Mouse (Mus musculus): ENCODE results near the gene Itpkb.
A peak's percentile ranks its signal among the peaks of the same experiment; 100 is the strongest.

Gene Itpkb

GRCm38 (mm10) chr1:180402481-180403081 is 72.3 kb downstream of the Itpkb start:
- no peak for DNase-seq

DNA sequence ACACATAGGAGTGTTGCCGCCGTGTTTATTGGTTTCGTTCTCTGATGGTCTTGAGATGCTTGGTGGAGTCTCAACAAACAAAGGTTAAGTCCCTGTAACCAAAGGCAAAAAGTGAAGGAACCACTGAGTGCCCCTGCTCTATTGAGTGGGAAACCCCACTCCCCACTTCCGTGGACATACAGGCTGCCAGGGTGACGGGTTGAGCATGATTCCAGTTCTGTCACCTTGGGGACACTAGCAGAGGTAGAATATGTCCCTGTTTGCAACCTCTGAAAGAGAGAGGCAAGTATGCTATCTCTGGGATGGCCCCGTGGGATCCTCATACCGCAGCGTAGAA is 73.0 kb downstream of the Itpkb start:
- no peak for DNase-seq

- DNase-seq: no peak
These were observed 73.7 kb downstream of the Itpkb start for GRCm38 (mm10) chr1:180403694-180404606.

DNA sequence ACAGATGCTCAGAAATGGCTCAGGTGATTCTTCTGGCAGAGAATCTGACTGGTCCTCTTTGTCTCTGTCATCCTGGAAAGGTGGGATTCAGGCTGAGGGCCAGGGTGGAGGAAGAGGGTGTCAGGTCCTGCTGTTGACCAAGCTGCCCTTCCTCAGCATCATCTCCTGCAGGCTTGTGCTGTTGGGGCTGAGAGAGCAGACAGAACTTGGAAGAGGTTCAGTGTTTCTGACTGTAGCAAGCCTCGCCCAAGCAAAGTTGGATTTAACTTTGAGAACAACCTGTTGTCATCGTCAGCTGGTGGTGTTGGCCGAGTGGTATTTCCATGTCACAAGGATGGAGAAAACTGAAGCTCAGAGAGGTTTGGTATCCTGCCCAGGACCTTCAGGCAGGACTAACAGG is 74.4 kb downstream of the Itpkb start:
- no peak for DNase-seq

- DNase-seq: no peak
These were observed 75.5 kb downstream of the Itpkb start for GRCm38 (mm10) chr1:180405576-180406335.

DNA sequence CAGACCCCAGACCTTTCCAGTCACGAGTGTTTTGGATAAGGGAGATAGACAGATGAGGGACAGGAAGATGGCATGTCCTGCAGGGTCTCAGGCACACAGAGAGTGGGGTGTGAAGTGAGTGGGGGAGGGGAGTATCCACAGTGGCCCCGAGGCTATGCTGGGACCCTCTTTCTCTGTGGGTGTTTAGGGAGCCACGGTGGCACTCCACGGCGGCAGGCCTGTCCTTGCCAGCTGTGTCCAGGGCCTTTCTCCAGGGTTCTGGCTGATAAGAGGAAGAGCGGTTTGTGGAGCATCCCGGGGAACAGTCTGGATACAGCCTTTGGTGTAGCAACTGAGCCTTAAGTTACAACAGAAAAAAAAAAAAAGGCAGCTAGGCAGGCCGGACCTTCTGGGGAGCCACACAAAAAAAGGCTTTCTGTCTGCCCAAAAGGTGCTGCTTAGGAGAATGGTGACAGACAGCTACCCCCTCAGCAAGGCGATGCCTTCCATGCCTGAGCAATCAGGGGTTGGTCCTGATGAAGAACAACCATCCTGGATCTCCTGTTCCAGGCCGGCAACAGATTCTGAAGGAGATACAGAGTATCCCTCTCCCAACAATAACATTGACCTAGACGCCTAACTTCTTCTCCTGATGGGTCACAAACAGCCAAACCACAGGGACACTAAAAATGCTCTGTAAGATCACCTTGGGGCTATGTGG is 76.2 kb downstream of the Itpkb start:
- DNase-seq: no peak

GRCm38 (mm10) chr1:180407171-180407671 is 76.9 kb downstream of the Itpkb start:
- DNase-seq: peak; percentile 69

GRCm38 (mm10) chr1:180407727-180408719 is 77.7 kb downstream of the Itpkb start:
- no peak for DNase-seq

GRCm38 (mm10) chr1:180408832-180409231 is 78.5 kb downstream of the Itpkb start:
- DNase-seq: no peak

DNA sequence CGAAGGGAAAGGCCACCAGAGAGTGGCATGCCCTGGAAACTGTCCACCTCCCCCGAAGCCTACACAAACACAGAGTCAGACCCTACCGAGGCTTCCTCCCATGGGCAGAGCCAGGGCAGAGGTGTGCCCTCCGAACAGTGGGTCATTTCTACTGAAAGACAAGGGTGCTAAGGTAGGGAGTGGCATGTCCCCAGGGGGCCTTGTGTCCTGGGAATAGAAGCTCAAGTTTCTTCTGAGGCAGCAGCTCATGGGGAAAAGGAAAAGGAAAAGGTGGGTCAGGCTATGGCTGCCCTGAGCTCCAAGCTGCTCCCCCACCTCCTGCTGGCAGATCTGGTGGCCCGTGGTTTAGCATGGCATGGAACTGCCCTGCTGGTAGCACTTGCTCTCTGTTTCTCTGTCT is 79.5 kb downstream of the Itpkb start:
- no peak for DNase-seq

DNA sequence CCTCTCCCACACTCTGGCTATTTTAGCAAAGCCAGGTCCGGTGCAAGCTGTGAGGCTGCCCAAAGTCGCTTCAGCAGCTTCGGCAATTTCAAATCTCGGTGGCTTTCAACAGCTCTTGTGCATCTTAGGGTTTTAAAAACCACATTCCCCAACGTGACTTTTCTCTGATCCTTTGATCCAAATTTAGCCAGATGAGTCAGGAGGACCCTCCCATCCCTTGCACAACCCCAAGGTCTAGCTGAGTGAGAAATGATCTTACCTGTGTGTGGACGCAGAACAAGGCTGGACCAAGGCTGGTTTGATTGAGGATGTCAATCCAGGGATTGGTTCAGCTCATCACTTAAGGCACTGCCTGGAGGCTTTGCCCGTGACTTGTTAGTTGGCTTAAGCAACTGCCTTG is 80.0 kb downstream of the Itpkb start:
- no peak for DNase-seq

DNA sequence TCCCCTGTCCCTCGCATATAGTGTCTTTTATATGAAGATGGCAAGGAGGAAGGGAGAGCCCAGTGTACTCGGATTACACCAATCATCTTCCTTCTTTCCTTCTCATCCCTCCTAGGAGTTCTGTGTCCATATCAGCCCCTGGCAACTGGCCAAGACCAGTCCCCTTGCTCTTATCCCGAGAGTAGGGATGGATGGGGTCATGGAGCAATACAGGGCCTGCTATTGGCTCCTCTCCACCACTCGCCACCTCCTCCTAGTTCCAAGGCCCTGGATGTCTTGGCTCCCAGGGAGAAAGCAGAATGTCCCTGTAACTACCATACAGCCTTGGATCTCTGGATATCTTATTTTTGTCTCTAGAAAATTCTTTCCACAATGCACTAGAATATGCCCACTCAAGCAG is 84.8 kb downstream of the Itpkb start:
- no peak for DNase-seq

- DNase-seq: no peak
These were observed 85.6 kb downstream of the Itpkb start for GRCm38 (mm10) chr1:180415836-180416235.

- no peak for DNase-seq
These were observed 86.8 kb downstream of the Itpkb start for GRCm38 (mm10) chr1:180417118-180417517.

DNA sequence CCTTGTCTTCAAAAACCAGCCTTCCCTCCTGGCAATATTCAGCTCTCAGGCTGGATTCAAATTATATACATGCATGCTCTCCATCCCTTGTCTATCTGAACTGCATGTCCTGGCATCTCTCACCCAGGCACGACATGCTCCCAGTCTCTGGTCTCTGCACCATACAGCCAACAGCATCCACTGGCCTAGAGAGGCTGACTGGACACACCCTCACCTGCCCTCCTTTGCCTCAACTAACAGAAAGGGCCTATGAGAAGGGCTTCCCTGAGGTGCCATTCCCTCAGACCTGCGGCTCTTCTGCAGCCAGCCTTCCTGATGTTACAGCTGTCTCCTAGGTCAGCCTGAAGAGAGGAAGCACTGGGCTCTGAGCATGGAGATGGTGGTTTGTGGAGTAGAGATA is 88.8 kb downstream of the Itpkb start:
- no peak for DNase-seq

- no peak for DNase-seq
These were observed 90.3 kb downstream of the Itpkb start for GRCm38 (mm10) chr1:180420496-180421164.

GRCm38 (mm10) chr1:180421165-180421909 is 91.1 kb downstream of the Itpkb start:
- no peak for DNase-seq

DNA sequence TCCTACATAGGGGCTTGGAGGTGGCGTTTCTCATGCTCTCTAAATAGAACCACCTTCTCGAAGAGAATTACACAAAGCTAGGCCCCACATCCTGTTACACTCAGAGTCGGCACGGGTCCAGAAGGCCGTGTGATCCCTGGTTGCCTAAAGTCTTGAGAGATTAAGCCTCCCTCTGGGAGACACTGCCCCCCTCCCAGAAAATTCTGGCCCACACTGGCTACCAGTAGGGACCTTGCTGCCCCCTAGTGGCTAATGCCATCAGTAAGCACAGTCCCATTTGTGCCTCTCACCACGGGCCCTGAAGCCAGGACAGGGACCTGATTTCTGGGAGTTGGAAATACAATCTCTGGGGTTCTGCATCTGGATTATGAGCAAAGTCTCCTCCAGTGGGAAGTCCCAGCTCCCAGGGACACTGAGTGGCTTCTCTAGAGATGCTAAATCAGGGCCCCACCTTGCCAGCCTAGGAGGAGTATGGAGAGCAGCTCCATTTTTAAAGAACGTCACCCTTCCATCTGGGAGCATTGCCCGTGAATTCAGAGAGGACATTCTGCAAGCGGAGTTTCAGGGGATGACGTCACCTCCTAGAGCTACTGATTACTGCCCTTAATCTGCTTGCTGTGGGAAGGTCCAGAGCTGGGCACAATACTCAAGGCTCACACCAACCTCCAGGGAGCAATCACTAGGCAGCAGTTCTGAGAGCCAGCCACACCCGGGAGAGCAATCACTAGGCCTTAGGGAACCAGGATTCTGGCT is 92.0 kb downstream of the Itpkb start:
- peak; percentile 85 for DNase-seq

DNA sequence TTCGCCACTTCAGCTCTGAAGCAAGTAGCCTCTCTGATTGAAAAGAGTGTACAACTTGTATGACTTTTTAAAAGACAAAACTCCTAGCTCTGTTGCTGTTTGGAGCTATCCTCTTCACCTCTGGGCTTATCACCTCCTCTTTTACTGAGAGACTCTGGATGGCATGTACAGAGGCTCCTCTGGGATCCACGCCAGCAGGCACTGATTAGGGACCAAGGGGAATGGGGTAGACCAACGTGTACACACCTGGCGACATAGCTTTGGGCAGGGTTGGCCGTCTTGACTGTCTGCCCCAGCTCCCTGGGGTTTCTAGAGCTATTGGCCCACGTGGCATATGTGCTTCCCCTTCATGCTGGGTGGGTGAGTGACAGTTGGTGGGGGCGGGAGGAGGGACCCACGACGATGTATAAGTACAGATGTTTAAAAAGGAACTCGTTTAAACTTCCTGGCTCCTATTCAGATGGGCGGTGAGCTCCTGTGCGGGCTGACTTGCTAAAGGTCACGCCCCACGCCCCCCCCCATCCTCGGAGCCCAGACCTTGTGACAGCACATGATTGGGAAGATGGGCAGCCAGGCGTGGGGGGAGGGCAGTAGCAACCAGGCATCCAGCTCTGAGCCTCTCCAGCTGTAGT is 92.8 kb downstream of the Itpkb start:
- no peak for DNase-seq
